Mouse (Mus musculus) testis, adult 2 months (tissue): ENCODE measurements around the gene Gsdme.

ENCODE experiments used
- CTCF ChIP-seq: fragments of 200-500 bp; IDR thresholded peaks from 2 replicates; pipeline ENCODE4 v1.5.1; 2012; ENCODE audit warnings: low read depth, mild to moderate bottlenecking, inconsistent platforms, low read length, moderate library complexity; ENCODE audit not compliant: control insufficient read depth, insufficient read depth, insufficient replicate concordance
- POLR2A ChIP-seq: fragments of 200-500 bp; IDR thresholded peaks from 2 replicates; pipeline ENCODE4 v1.6.1; 2012; ENCODE audit warnings: low read depth, mild to moderate bottlenecking, inconsistent platforms, low read length, moderate library complexity; ENCODE audit not compliant: control insufficient read depth

DNA sequence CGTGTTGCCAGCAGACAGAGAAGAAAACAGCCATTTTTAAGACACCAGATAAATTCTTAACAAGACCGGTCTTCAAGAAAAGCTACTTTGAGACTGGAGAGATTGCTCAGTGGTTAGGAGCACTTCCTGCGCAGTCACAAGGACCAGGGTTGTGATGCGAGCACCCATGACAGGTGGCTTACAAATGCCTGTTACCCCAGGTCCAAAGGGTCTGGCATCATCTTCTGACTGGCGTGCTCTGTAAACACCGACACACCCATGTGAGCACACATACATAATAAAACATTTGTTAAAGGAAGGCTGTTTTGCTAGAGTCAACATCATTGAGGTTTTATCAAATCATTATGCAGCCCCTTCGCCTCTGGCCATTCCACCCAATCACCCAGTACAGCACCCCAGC lies 16.0 kb upstream of the Gsdme start:
- no peak for TF ChIP-seq POLR2A
- no peak for TF ChIP-seq CTCF
